Mouse (Mus musculus) gastrocnemius, postnatal 25 days (tissue): Measurements from ENCODE around the gene Vmn1r142. TPM values are rescaled to one million over a fixed set of nuclear protein-coding genes. Genes with fewer than 3 reads are reported as not detected.
"Not testable (repeated sequence)": the region's sequence is repeated elsewhere in the genome, so short reads cannot be mapped to it uniquely, and the experiment has no call there.

Source experiments
- DNase-seq: peaks from one replicate; pipeline ENCODE4 v3.0.0; 2022
- long read RNA-seq, 2 experiments: library from polyadenylated mRNA; stranded (forward); transcript quantifications; one replicate each; pipeline ENCODE4 v2.0.0; 2021
- total RNA-seq, 2 experiments: library from RNA; stranded (reverse); gene quantifications; 1 replicate in 1 of 2; 2 replicates in 1 of 2; pipeline ENCODE4 v1.2.3; 2021

Gene Vmn1r142
- not detected for total RNA-seq
- long read RNA-seq, experiment 1, result 0 reads
- long read RNA-seq, experiment 2, result 0 reads

GRCm38 (mm10) chr7:22163935-22164334, at the start of gene Vmn1r142:
TSS of gene Vmn1r142 (minus strand) at chr7:22164035.
- DNase-seq, result not testable (repeated sequence)

DNA sequence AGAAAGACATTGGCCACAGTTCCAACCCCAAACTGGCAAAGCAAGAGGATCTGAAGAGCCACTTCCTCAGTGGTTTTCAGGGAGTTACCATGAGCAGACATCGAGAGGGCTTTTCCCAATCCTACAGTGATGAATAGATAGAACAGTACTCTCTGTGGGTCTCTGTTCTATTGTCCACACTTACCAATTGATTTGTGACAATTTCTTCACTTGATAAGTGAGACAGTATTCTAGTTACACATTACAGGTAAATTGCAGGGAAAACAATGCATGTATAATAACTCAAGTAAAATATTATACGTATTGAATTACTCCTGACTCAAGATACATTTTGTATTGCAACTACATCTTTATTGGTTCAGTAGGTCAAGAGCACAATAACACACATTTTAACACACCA, 37.3 kb upstream of the Vmn1r142 start, which contains the start of gene Gm8653:
Gene Gm8653, minus strand, starts transcription at position 101 of the 400 bp plus-strand sequence.
- DNase-seq, result not testable (repeated sequence)

DNA sequence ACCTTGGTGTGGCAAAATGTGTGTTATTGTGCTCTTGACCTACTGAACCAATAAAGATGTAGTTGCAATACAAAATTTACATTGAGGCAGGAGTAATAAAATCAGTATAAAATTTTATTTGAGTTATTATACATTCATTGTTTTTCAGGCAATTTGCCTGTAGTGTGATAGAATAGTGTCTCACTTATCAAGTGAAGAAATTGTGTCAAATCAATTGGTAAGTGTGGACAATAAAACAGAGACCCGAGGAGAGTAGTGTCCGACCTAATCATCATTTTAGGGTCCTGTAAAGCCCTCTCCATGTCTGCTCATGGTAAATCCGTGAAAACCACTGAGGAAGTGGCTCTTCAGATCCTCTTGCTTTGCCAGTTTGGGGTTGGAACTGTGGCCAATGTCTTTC, 25.2 kb upstream of the Vmn1r142 start, which contains the start of gene Vmn1r143:
Gene Vmn1r143, plus strand, starts transcription at position 301 of the 400 bp plus-strand sequence.
- DNase-seq, result not testable (repeated sequence)

GRCm38 (mm10) chr7:22134641-22135040, 29.2 kb downstream of the Vmn1r142 start, which contains the start of gene Gm10666:
TSS of gene Gm10666 (minus strand) at chr7:22134741.
- DNase-seq, result not testable (repeated sequence)

GRCm38 (mm10) chr7:22118145-22118544, 45.7 kb downstream of the Vmn1r142 start, which contains the start of gene Gm16451:
TSS of gene Gm16451 (minus strand) at chr7:22118245.
- not testable (repeated sequence) for DNase-seq

Other genes with a start within 250 kb of the Vmn1r142 start
- gene Gm5891, start 242.7 kb downstream of the Vmn1r142 start, total RNA-seq, result not detected
- not detected for gene Vmn1r137, start 169.4 kb downstream of the Vmn1r142 start, total RNA-seq
- not detected for gene Vmn1r138, start 135.1 kb downstream of the Vmn1r142 start, total RNA-seq
- gene Gm6176, start 107.7 kb downstream of the Vmn1r142 start, total RNA-seq, result not detected
- gene Vmn1r139, start 95.0 kb downstream of the Vmn1r142 start, total RNA-seq, result not detected
- not detected for gene Gm16451, start 45.8 kb downstream of the Vmn1r142 start, total RNA-seq
- gene Gm10666, start 29.3 kb downstream of the Vmn1r142 start, total RNA-seq, result not detected
- not detected for gene Vmn1r143, start 25.3 kb upstream of the Vmn1r142 start, total RNA-seq
- gene Gm8653, start 37.2 kb upstream of the Vmn1r142 start, total RNA-seq, result not detected
- gene Gm8453, start 65.4 kb upstream of the Vmn1r142 start, total RNA-seq, result not detected
- gene Gm4187, start 165.7 kb upstream of the Vmn1r142 start, total RNA-seq, result not detected
- not detected for gene Gm8660, start 207.0 kb upstream of the Vmn1r142 start, total RNA-seq
- gene Vmn1r148, start 249.5 kb upstream of the Vmn1r142 start, total RNA-seq, result not detected